Mouse (Mus musculus) myocyte (in vitro differentiated cells): Measurements from ENCODE around the gene Smyd3.

Source experiments
- SRF ChIP-seq: IDR thresholded peaks from one replicate; pipeline ENCODE4 v1.6.1; 2011; ENCODE audit warnings: low read depth; ENCODE audit not compliant: control insufficient read depth, insufficient read length
- USF1 ChIP-seq: IDR thresholded peaks from one replicate; pipeline ENCODE4 v1.6.1; 2011; ENCODE audit warnings: low read depth, mild to moderate bottlenecking, control low read depth, moderate library complexity

GRCm38 (mm10) chr1:179510546-179511340 is 7.1 kb downstream of the Smyd3 start:
- TF ChIP-seq USF1 (no peak), SRF (no peak)
